Mouse (Mus musculus) midbrain, embryonic 16.5 days (tissue): ENCODE results near the gene Sbno1. TPM values are rescaled to one million over a fixed set of nuclear protein-coding genes. Genes with fewer than 3 reads are reported as not detected.
A peak's percentile ranks its signal among the peaks of the same experiment; 100 is the strongest.

Source experiments
- ATAC-seq: fragments of 200-750 bp; cut with Nextera tagmentation; 2 replicates; pipeline ENCODE4 v1.8.0; 2017; ENCODE audit warnings: moderate TSS enrichment
- H3K27ac ChIP-seq: fragments of 300-500 bp; sonication (generic); 2 replicates; pipeline ENCODE4 v1.5.1; 2014; ENCODE audit warnings: mild to moderate bottlenecking, low read length, mixed read lengths
- H3K27me3 ChIP-seq: fragments of 300-500 bp; sonication (generic); 2 replicates; pipeline ENCODE4 v1.6.1; 2014; ENCODE audit warnings: low read depth, low read length, mixed read lengths; ENCODE audit not compliant: control insufficient read depth, insufficient read depth
- H3K36me3 ChIP-seq: fragments of 300-500 bp; sonication (generic); 2 replicates; pipeline ENCODE4 v1.6.1; 2014; ENCODE audit warnings: mild to moderate bottlenecking, low read length, moderate library complexity, mixed read lengths; ENCODE audit not compliant: control insufficient read depth, insufficient read depth
- H3K4me1 ChIP-seq: fragments of 300-500 bp; sonication (generic); 2 replicates; pipeline ENCODE4 v1.6.1; 2014; ENCODE audit warnings: mild to moderate bottlenecking, low read length, mixed read lengths; ENCODE audit not compliant: control insufficient read depth, insufficient read depth
- H3K4me2 ChIP-seq: fragments of 300-500 bp; sonication (generic); 2 replicates; pipeline ENCODE4 v1.6.1; 2014; ENCODE audit warnings: mild to moderate bottlenecking, low read length, mixed read lengths
- H3K4me3 ChIP-seq: fragments of 300-500 bp; sonication (generic); 2 replicates; pipeline ENCODE4 v1.5.1; 2014; ENCODE audit warnings: low read depth, mild to moderate bottlenecking, low read length, moderate library complexity, mixed read lengths
- H3K9ac ChIP-seq: fragments of 300-500 bp; sonication (generic); 2 replicates; pipeline ENCODE4 v1.6.1; 2014; ENCODE audit warnings: low read depth, low read length, mixed read lengths
- H3K9me3 ChIP-seq: fragments of 300-500 bp; sonication (generic); replicated peaks from 2 replicates; pipeline ENCODE4 v1.6.1; 2014; ENCODE audit warnings: mild to moderate bottlenecking, low read length, mixed read lengths; ENCODE audit not compliant: control insufficient read depth, poor library complexity, severe bottlenecking
- whole genome bisulfite sequencing: fragments of 180-500 bp; shearing (Covaris S2); extraction: QIAGEN DNeasy Blood & Tissue Kit; methylation state at CpG from one replicate; pipeline ENCODE4 v1.1.7; 2014; 5-methylcytosine and 5-hydroxymethylcytosine counted together
- polyA plus RNA-seq: library from polyadenylated mRNA; unstranded; fragments of >200 nt; fragmentation: Nextera tagmentation; extraction: Ambion mirVana; gene quantifications from 2 replicates; pipeline ENCODE4 v1.2.1, GENCODE M21; 2015

Sbno1 gene
- polyA plus RNA-seq, 1 experiment from 2014 or later, result 94.5 TPM

DNA sequence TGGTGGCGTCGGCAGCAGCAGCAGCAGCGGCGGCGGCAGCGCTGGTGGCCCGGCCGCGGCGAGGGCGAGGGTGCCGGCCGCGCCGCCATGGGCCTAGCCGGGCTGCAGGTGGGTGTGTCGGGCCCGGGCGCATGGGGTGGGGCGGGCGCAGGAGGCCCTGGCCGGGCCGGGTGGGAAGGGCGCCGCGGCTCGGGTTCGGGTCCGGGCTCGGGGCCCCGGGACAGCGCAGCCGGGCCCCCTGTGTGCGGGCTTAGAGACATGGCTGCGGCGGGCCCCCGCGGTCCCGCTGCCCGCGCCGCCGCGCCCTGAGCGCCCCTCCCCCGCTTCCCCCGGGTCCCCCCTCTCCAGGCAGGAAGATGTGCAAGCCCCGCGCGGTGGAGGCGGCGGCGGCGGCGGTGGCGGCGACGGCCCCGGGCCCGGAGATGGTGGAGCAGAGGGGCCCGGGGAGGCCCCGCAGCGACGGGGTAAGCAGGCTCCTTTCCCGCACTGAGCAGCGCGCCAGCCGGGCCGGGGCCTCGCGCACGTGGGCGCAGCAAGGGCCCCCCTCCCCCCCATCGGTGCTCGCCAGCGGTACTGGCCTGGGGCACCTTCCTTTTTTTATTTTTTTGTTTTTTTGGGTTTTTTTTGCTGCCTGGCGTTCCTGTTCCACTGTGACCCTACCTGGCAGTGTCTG, 20.0 kb upstream of the Sbno1 start:
- ATAC-seq, result peak; percentile 60

GRCm38 (mm10) chr5:124444661-124445561, 19.1 kb upstream of the Sbno1 start:
- H3K9ac ChIP-seq, result peak overlapping the region; percentile 94
- WGBS, result 6% methylated on average over 51 of the region's 66 CpGs
- no peaks in the 10 kb centered on the region for H3K9me3 ChIP-seq

More for the DNA sequence above, 20.0 kb upstream of the Sbno1 start:
- Histone ChIP-seq H3K27me3 (no peaks in the 10 kb centered on the region), H3K4me3 (peak overlapping the region; percentile 92), H3K9ac (peak overlapping the region; percentile 94), H3K4me2 (peak overlapping the region; percentile 96), H3K36me3 (peaks cover 9% of the 10 kb centered on the region), H3K27ac (peak overlapping the region; percentile 78), H3K4me1 (peaks cover 18% of the 10 kb centered on the region), H3K9me3 (no peaks in the 10 kb centered on the region)
- WGBS, result 0% methylated on average over 21 of the region's 77 CpGs

GRCm38 (mm10) chr5:124444208-124444607, 18.4 kb upstream of the Sbno1 start:
- Histone ChIP-seq H3K27me3 (no peaks in the 10 kb centered on the region), H3K4me2 (no peak overlapping the region), H3K36me3 (peaks cover 7% of the 10 kb centered on the region), H3K4me1 (peaks cover 24% of the 10 kb centered on the region), H3K9me3 (no peaks in the 10 kb centered on the region), H3K4me3 (no peak overlapping the region), H3K27ac (no peak overlapping the region), H3K9ac (no peak overlapping the region)
- no peak for ATAC-seq
- 71% methylated on average over 3 of the region's 3 CpGs for whole genome bisulfite sequencing

More at GRCm38 (mm10) chr5:124444661-124445561, 19.1 kb upstream of the Sbno1 start:
- Histone ChIP-seq H3K4me1 (peaks cover 24% of the 10 kb centered on the region), H3K4me2 (peak overlapping the region; percentile 96), H3K27ac (peak overlapping the region; percentile 78), H3K36me3 (peaks cover 7% of the 10 kb centered on the region), H3K27me3 (no peaks in the 10 kb centered on the region), H3K4me3 (peak overlapping the region; percentile 92)
- peak; percentile 95 for ATAC-seq

- Histone ChIP-seq H3K4me2 (no peak overlapping the region), H3K27ac (no peak overlapping the region), H3K4me3 (no peak overlapping the region), H3K4me1 (peaks cover 24% of the 10 kb centered on the region), H3K9me3 (no peaks in the 10 kb centered on the region), H3K27me3 (no peaks in the 10 kb centered on the region), H3K9ac (no peak overlapping the region), H3K36me3 (no peaks in the 10 kb centered on the region)
- no peak for ATAC-seq
- 85% methylated on average over 2 of the region's 2 CpGs for WGBS
These were observed 16.8 kb upstream of the Sbno1 start for GRCm38 (mm10) chr5:124442628-124443027.

DNA sequence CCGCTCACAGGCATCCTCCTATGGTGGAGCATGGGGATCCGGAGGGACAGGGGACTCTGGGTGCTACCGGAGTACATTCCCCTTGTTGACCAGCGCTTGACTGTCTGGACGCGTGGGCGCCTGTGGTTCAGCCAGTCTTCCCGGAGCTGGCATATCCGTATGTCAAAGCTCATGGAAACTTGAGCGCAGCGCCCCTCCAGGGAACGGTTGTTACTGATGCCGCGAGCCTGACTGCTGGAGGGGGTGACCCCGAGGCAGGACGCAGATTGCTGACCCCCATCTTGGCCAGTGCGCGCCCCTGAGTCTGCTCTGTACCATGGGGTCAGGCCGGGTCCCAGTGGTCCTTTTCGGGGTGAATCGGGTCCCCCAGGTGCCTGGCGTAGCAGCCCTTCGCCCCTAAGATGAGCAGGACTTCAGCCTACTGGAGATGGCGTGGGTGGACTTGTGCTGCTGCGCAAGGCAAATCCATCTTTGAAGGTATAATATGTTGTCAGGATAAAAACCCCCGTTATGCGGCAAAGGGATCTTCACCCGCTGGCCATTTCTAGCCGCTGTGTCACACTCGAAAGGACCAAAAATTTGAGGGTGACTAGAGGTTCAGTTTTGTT, 14.4 kb upstream of the Sbno1 start:
- H3K4me2 ChIP-seq, result peak overlapping the region; percentile 100
- WGBS, result under 1% methylated on average over 30 of the region's 30 CpGs
- peak overlapping the region; percentile 72 for H3K9ac ChIP-seq
- peaks cover 14% of the 10 kb centered on the region for H3K4me1 ChIP-seq
- ATAC-seq, result peak; percentile 65; the same call in 1 of the 2 replicates
- H3K27ac ChIP-seq, result peak overlapping the region; percentile 40
- no peaks in the 10 kb centered on the region for H3K36me3 ChIP-seq
- peak overlapping the region; percentile 54 for H3K4me3 ChIP-seq
- H3K9me3 ChIP-seq, result no peaks in the 10 kb centered on the region
- H3K27me3 ChIP-seq, result no peaks in the 10 kb centered on the region

- H3K27me3 ChIP-seq, result no peaks in the 10 kb centered on the region
- H3K9ac ChIP-seq, result peak within 1 kb of the TSS; percentile 72
- H3K36me3 ChIP-seq, result no peaks in the 10 kb centered on the region
- no peaks in the 10 kb centered on the region for H3K9me3 ChIP-seq
- peak within 1 kb of the TSS; percentile 100 for H3K4me2 ChIP-seq
- peak within 1 kb of the TSS; percentile 40 for H3K27ac ChIP-seq
- H3K4me1 ChIP-seq, result peaks cover 10% of the 10 kb centered on the region
- peak; percentile 98 for ATAC-seq
- WGBS, result under 1% methylated on average over 34 of the region's 34 CpGs
- peak within 1 kb of the TSS; percentile 54 for H3K4me3 ChIP-seq
These were observed 13.8 kb upstream of the Sbno1 start, which contains the start of gene Kmt5a for GRCm38 (mm10) chr5:124439447-124440093. Gene Kmt5a, plus strand, starts transcription at chr5:124439930.

DNA sequence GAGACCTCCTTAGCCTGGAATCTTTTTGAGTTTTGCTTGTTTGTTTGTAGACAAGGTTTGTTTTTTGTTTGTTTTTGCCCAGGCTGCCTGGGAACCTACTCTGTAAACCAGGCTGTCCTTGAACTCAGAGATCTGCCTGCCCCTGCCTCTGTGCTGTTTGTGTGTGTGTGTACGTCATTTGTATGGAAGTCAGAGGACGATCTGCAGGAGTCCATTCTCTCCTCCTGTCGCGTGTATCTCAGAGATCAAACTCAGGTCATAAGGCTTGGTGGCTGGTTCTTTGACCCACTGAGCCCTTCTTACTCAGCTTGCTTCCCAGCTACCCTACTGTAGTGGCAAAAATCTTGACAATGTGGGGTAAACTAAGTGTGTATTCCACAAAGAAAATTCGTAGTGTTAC, 12.9 kb upstream of the Sbno1 start:
- Histone ChIP-seq H3K27me3 (no peaks in the 10 kb centered on the region), H3K9me3 (no peaks in the 10 kb centered on the region), H3K27ac (no peak overlapping the region), H3K36me3 (no peaks in the 10 kb centered on the region), H3K4me2 (peak overlapping the region; percentile 100), H3K9ac (no peak overlapping the region), H3K4me1 (peaks cover 6% of the 10 kb centered on the region), H3K4me3 (no peak overlapping the region)
- ATAC-seq, result no peak
- WGBS, result 62% methylated on average over 5 of the region's 5 CpGs

DNA sequence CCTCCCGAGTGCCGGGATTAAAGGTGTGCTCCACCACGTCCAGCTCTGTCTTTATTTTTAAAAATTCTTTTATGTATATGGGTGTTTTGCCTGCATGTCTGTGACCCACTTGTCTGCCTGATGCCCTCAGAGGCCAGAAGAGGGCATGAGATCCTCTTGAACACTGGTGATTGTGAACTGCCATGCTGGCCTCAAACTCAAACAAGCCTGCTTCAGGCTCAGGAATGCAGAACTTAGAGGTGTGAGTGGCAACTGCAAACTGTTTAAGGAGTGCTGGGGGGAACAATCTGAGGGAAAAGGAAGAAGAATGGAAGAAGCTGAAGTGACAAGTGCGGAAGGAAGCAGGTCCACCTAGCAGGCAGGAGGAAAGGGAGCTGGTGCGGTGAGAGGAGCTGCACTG, 12.4 kb upstream of the Sbno1 start:
- 89% methylated on average over 5 of the region's 5 CpGs for WGBS
- Histone ChIP-seq H3K4me1 (peaks cover 6% of the 10 kb centered on the region), H3K4me2 (no peak overlapping the region), H3K27ac (no peak overlapping the region), H3K9ac (no peak overlapping the region), H3K4me3 (no peak overlapping the region), H3K36me3 (no peaks in the 10 kb centered on the region), H3K9me3 (no peaks in the 10 kb centered on the region), H3K27me3 (no peaks in the 10 kb centered on the region)
- no peak for ATAC-seq
